Mouse (Mus musculus): ENCODE measurements around the gene Actn3.

GRCm38 (mm10) chr19:4859081-4859480, 18.6 kb downstream of the Actn3 start:
- TF ChIP-seq CTCF (conservative IDR thresholded peaks at IDR 0.05; ENCODE audit: insufficient read depth, insufficient read length, low read depth, low read length) (no peak), POLR2A (IDR thresholded peaks at IDR 0.05; ENCODE audit: low read depth, low read length) (no peak)

Data from kidney, adult 2 months (tissue).